Mouse (Mus musculus): ENCODE measurements around the gene Ssr1.
A peak's percentile ranks its signal among the peaks of the same experiment; 100 is the strongest.

Gene Ssr1

GRCm38 (mm10) chr13:37979506-37979905, 14.5 kb downstream of the Ssr1 start:
- no peak for DNase-seq

- no peak for DNase-seq
Measured at GRCm38 (mm10) chr13:37974731-37975130, 19.3 kb downstream of the Ssr1 start.

DNA sequence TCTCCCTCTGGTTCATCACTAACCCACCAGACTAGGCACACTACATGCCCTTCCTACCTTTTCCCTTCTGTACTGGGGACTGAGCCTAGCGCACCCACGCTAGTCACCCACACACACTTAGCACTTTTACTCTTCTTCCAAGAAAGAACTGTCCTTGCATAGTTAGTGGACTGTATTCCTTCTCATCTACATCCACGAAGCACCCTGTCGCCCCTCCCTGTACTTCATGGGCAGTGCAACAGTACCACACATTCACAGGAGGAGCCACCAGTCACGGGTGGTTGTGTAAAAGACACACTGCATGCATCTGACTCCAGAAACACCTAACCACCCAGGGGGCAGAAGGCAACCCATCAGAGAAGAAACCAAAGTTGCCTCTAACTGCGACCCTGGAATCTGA, 20.0 kb downstream of the Ssr1 start:
- no peak for DNase-seq

DNA sequence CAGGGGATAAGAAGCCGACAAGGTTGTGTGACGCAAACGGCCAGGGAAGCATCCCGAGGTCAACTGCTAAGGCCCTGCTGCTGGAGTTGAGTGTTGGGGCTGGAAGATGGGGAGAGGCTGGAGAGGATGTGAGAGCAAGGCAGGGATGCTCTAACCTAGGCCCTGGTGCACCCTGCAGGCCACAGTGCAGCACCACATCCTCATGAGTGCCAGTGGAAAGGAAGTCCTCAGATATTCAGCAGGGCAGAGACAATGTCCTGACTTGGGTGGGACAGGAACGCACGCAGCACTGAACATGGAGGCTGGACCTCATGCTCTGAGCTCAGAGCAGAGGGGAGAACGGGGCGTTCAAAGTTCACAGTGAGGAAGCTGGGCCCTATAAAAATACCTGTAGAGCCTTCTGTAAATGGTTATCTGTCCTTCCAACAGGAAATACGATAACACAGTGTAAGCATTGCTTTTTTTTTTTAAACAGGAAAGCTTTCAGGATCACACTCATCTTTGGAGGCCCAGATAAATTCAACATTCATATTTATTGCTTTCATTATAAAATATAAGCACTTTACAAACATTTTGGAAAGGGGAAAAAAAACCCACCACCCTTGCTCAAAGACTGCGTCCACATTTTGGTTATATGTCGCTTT, 23.0 kb downstream of the Ssr1 start:
- peak; percentile 61 for DNase-seq

DNA sequence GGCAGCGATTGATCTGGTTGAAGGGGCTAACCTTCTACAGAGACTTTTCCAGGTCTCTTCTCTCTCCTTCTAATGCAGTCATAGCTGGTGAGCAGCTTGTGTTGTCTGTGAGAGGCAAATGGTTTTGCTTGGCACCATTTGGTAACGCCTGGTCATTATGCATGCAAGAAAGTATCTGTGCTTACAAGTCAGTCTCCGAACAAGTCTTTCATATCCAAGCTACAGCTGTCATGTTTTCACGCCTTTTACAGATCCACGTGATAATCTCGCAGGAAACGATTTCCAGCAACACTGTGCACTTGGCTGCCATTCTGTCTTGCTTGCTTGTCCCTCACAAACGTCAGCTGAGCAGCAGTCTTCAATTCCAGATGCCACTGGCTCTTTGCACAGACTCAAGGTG, 24.0 kb downstream of the Ssr1 start:
- no peak for DNase-seq

DNA sequence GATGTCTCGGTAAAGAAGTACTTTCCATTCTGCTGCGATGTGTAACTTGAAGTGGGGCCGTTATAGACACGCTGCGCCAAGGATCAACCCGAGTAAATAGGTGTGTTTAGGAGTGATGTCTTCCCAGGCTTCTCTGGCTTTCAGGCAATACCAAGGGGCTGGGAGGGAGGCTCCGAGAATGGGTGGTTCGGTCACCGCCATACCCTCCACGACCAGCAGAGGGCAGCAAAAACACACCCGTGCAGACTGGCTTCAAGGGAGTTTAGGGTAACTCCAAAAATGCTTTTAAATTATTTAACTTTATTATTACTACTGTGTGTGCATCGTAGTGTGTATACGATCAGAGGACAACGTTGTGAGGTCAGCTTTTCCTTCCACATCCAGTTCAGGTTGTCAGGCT, 24.7 kb downstream of the Ssr1 start:
- peak; percentile 93 for DNase-seq

GRCm38 (mm10) chr13:37967565-37967964, 26.5 kb downstream of the Ssr1 start:
- peak; percentile 36 for DNase-seq

GRCm38 (mm10) chr13:37967052-37967437, 27.0 kb downstream of the Ssr1 start:
- peak; percentile 77 for DNase-seq

DNA sequence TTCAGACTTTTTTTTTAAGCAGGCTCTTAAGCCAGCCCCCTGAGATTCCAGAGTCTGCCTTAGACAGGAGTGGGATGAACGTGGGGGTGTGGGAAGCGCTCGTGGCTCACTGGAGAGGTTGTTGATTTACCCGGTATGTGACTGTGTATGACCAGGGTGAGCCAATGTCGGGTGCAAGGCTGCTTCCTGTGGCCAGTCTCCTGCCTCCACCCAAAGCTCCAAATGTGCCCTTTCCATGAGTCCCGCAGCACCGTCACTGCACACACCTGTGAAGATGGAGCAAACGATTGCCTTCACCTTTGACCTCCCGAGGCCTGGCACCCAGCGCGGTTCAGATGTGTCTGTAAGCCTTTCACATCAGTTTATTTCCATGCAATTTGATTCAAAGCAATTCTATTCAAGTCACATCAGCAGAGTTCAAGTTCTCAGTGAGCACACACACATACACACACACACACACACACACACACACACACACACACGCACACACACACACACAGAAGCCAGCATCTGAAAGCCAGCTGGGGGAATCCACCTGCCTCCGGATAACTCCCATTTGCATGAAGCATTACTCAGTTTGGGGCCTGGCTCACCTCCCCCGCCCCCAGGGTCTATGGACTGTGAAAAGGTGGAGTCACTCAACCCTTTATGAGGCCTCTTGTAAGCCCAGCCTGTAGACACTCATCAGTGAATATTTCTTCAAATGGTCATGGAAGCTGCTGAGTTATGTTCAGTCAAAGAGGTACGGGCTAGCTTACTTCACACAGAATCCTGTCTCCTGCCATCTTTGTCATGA, 27.6 kb downstream of the Ssr1 start:
- no peak for DNase-seq

- DNase-seq: no peak
Measured at GRCm38 (mm10) chr13:37965126-37965914, 28.7 kb downstream of the Ssr1 start.

DNA sequence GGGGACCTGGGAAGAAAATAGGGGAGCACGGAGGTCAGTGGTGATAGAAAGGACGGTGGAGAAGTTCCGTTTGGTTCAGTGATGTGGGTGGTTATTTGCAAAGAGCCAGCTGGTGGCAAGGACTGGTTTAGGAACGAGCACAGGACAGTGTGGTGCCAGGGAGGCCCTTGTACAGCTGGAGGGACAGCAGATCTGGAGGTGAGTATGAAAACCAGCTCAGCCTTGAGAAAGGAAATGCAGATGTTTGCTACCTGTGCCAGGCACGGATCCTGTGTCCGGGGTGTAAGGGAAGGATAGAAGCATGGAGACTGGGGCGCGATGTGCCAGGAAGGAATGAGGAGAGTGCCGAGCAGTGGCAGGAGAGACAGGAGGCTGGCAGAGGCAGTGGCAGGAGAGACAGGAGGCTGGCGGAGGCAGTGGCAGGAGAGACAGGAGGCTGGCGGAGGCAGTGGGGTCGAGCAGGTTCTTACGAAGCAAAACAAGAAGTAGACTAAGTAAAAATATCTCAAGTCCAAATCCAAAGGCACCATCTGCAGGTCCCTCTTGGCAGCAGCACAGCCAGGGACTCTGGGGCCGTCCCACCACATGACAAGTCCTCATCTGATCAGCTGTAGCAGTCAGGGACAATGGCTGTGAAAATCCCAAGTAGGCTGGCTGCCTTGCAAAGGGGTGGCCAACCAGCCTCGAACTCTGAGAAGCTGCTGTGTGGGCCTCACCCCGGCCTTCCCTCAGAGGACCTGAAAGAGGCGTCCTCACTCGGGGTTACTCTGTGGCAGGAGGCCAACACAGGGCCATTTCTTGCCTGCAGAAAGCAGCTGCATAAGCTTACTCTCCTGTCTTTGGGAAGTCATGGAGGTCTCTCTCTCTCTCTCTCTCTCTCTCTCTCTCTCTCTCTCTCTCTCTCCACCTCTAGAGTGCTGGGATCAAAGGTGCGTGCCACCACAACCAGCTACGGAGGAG, 29.6 kb downstream of the Ssr1 start:
- no peak for DNase-seq

DNA sequence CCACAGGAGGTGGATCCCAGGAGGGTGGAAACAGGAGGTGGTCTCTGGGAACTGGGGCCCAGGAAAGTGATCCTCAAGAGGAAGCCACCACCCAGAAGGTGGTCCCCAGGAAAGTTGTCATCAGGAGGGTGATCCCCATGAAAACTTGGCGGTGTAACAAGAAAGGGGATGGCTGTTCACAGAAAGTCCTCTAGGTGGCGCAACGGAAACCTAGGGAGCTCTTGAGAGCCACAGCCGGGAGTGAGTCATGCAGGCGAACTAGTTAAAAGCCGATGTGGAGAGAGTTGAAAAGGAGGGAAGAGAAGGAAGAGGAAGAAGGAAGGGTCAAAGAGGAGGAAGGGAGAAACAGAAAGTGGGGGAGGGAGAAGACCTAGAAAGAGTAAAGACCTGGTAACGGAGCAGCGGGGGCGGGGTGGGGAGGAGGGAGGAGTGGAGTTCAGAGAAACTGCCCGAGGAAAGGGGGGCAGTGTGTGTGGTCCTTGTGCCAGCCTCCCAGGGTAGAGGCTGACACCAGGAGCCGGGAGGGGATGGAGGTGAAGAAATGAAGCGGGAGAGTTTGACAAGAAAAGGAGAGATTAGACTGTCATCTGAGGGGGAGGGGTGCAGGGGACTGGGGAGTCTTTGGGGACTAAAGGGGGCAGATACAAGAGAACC, 30.5 kb downstream of the Ssr1 start:
- peak; percentile 90 for DNase-seq

- DNase-seq: no peak
Measured at GRCm38 (mm10) chr13:37962541-37962940, 31.5 kb downstream of the Ssr1 start.

GRCm38 (mm10) chr13:37959936-37960335, 34.1 kb downstream of the Ssr1 start:
- no peak for DNase-seq

GRCm38 (mm10) chr13:37959239-37959907, 34.6 kb downstream of the Ssr1 start:
- DNase-seq: peak; percentile 40

DNA sequence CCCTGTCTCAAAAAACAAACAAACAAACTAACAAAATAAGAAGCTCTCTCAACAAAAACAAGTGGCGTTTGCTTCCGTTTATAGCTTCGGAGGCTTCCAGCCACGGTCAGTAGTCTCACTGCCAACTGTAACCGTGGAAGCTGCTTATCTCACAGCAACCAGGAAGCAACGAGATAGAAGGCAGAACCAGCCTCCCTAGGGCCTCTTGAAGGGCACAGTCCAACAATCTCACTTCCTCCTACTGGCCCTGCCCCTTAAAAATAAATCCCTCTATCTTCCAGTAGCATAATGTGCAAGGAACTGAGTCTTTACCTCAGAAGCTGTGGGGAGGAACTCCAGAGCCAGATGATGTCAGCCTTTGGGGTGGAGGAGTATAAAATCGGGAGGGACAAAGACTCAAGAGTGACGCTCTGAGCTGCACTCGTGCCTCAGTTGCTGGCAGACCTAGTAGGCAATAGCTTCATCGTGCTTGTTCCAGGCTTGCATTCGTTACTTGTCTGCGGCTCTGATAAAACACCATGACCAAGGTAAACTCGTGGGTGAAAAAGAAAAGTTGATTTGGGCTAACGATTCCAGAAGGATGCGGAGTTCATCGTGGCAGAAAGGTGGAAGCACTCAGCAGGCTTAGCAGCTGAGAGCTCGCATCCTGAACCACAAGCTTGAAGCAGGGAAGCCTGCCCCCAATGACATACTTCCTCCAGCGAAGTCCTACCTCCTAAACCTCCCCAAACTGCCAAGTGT, 35.3 kb downstream of the Ssr1 start:
- peak; percentile 53 for DNase-seq

- DNase-seq: no peak
Measured at GRCm38 (mm10) chr13:37954318-37954717, 39.7 kb downstream of the Ssr1 start.

GRCm38 (mm10) chr13:37952981-37953380, 41.0 kb downstream of the Ssr1 start:
- DNase-seq: no peak

GRCm38 (mm10) chr13:37946734-37947133, 47.3 kb downstream of the Ssr1 start:
- DNase-seq: peak; percentile 95

DNA sequence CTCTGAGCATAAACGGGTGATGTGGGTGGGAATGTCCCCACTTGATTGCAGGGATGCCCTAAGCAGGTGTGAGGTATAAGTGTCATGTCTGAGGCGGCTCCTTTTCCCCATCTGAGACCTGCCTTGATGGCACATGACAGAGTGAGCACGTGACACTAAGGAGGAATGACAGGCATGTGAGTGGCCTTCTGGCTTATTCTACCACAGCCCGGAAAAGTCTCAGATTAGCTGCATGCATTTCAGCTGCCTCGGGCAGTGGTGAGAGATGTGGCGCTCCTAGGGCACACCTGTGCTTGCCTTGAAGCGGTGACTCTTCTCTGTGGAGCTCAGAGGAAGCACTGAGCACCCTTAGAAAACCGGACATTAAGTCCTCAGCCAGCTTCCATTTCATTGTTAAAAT, 48.6 kb downstream of the Ssr1 start:
- no peak for DNase-seq

DNA sequence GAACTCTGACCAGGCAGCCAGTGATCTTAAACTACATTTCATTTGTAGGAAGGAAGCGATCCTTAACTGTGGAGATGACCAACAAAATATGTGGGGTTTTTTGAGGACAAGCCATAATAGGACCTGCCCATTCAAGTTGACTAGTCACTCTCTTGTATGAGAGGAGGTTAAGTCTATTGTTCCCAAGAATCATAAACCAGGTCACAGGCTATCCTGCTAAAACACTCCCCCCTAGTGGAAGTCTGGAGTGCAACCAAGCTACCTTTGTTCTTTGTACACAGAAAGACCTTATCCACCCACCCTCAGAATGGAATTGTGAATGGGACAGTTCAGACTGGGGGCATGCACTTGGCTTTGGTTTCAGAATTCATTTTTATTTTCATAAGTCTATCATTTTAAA, 49.7 kb downstream of the Ssr1 start:
- DNase-seq: peak; percentile 77
